Mouse (Mus musculus) T-helper 1 cell (primary cell): ENCODE results near the gene Ttc28.

Experiments used
- in situ Hi-C: fragments of 300-600 bp; cut with MboI, MseI; formaldehyde crosslinking; loops from one replicate; pipeline ENCODE4 v1.15.1; 2025; ENCODE audit warnings: high pct_unique_total_duplicates

The Ttc28 gene

DNA sequence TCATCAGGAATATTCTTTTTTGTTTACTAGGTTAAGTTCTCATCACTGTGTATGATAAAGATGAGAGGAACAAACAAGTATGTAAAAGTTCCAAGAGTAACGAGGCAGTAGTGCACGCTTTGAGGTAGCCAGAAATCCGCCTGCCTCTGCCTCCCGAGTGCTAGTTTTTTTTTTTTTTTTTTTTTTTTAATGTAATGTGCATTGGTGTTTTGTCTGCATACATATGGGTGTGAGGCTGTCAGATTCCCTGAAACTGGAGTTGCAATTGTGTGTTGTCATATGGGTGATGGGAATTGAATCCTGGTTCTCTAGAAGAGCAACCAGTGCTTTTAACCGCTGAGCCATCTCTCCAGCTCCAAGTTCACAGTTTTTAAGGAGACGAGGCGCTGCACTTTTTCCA, 561 bp upstream of the Ttc28 start:
- in situ Hi-C loops: no loop called here

DNA sequence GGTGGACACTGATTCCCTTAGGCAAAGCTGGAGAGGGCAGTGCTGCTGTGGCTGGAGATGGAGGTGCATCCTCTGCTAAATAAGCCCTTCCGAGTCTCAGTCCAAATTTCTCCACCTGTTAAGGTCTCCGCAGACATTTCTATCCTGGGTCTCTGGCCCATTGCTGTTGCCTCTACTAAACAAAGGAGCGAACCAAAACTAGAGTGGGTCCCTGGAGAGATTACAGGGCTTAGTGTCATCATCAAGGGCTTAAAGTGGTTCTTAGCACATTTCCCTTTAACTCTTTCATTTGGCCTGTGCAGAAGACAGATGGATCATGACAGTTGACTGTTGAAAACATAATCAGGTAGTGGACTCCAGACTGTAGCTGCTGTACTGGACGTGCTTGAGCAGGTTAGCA, 9.0 kb downstream of the Ttc28 start:
- in situ Hi-C loops: no loop called here

DNA sequence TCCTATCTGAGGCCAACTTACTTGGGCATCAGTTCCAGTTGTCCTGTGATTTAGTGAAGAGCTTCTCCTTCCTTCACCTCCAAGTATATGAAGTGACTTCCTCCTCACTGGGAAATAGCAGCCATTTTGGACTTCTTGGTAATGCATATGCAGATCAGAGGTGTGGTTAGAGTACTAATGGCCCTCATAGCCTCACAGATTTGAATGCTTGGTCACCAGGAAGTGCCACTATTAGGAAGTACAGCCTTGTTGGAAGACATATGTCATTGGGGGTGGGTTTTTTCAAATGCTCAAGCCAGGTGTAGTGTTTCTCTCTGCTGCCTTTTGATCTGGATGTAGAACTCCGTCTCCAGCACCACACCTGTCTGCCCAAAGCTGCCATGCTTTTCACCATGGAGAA, 10.3 kb downstream of the Ttc28 start:
- in situ Hi-C loops: no loop called here

DNA sequence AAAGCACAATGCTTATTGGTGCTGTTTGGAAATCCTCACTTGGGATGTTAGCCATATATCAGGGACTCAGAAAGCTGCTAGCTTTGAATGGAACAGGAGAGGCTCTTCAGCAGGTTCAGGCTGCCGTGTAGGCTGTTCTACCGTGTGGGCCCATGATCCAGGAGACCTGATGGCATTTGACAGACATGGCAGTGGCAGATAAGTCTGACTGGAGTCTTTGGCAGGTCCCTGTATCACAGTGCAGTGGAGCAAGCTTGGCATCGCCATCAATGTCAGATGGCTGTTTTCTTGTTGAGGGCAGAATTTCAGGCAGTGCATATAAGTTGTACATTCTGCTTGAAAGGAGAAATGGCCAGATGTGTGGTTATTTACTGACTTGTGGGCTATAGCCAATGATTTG, 11.0 kb downstream of the Ttc28 start:
- in situ Hi-C loops: no loop called here

DNA sequence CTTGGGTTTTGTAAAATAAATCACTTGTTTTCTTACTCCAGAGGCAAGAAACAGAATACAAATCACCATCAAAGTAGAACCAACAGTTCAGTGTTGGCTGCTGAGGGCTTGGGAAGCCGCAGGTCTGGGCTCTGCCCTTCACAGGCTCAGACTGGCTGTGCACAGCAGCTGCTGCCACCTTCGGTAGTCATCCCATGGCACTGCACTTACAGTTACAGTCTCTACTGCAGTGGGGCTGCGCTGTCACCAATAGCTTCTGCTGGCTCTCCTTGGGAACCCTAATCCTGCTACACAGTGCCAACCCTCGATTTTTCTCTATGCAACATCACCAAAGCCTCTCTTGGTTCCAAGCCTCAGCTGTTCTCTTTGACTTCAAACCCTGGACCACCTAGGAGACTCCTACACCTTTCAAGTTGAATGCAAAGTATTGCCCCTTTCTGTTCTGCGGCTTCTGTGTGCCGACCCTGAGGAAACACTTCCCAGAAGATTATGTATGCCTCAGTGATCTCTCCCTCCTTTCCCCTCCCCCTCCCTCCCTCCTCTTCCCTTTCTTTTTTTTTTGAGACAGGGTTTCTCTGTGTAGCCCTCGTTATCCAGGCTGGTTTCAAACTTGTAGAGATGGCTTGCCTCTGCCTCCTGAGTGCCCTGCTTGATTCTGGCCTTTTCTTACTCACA, 17.6 kb downstream of the Ttc28 start:
- in situ Hi-C loops: no loop called here

DNA sequence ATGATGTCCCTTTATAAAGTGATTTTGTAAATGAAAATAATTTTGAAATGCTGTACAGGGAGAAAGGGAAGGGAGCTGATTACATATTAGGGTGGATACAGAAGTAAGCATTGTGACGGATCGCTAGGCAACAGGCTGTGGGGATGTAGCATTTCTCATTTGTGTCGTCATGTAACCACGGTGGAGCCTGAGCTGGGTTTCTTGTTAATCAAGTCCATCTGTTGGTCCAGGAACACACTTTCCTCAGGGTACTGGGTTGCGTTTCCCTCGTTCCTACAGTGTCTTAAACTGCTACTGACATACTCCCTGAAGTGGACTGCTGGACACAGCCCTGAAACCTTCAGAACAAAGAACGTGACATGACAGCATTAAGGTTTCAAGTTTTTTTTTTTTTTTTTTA, 18.6 kb downstream of the Ttc28 start:
- in situ Hi-C loops: no loop called here

DNA sequence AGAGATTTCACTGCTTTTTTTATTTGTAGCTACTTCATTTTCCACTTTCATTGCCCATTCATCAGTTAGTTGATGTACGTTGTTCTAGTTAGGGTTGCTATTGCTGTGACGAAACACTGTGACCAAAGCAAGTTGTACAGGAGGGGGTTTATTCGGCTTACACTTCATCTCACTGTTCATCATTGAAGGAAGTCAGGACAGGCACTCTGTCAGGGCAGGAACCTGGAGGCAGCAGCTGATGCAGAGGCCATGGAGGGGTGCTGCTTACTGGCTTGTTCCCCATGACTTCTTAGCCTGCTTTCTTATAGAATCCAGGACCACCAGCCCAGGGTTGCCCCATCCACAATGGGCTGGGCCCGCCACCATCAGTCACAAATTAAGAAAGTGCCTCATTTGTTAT, 19.2 kb downstream of the Ttc28 start:
- in situ Hi-C loops: no loop called here

DNA sequence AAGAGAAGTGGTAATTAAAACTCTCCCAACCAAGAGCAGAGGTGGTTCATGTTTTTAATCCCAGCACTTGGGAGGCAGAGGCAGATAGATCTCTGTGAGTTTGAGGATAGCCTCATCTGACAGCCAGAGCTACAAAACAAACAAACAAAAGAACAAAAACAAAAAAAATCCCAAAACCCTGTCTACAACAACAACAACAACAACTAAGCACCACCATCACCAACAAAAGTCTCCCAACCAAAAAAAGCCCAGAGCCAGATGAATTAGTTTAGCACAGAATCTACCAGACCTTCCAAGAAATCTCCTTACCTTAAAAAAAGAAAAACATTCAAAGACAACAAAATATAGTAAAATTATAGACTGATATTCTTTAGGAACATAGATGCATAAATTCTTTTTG, 20.7 kb downstream of the Ttc28 start:
- in situ Hi-C loops: no loop called here

DNA sequence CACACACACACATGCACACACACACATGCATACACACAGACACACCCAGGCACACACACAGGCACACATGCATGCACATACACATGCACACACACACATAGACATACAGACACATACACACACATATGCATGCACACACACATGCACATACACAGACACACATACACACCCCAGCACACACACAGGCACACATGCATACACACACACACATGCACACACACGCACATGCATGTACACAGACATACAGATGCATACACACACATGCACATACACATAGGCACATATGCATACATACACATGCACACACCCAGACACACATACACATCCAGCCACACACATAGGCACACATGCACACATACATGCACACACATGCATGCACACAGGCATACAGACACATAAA, 27.1 kb downstream of the Ttc28 start:
- in situ Hi-C loops: no loop called here

DNA sequence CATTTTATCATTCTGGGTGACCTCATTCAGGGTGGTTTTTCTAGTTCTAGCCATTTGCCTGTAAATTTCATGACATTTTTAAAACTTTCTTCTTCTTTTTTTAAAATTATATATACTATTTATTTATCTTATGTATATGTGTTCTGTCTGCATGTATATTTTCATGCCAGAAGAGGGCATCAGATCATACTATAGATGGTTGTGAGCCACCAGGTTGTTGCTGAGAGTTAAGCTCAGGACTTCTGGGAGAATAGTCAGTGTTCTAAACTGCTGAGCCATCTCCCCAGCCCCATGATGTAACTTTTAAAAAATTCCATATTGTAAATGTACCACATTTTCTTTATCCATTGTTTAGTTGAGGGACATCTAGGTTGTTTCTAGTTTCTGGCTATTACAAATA, 29.3 kb downstream of the Ttc28 start:
- in situ Hi-C loops: no loop called here

DNA sequence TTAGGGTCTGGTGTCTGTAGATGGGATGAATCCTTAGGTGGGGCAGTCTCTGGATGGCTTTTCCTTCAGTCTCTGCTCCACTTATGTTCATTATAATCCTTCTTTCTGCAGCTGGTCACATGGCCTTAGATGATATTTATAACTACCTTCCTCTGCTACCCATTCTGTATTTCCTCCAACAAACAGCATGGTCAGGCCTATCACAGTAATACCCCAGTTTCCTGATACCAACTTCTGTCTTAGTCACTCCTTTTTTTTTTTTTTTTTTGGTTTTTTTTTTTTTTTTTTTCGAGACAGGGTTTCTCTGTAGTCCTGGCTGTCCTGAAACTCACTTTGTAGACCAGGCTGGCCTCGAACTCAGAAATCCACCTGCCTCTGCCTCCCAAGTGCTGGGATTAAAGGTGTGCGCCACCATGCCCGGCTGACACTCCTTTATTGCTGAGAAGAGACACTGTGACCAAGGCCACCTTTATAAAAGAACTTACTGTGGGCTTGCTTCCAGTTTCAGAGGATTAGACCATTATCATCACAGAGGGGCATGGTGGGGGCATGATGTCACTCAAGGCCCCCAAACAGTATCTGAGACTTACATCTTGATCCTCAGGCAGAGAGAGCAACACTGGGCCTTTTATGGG, 30.5 kb downstream of the Ttc28 start:
- in situ Hi-C loops: no loop called here

DNA sequence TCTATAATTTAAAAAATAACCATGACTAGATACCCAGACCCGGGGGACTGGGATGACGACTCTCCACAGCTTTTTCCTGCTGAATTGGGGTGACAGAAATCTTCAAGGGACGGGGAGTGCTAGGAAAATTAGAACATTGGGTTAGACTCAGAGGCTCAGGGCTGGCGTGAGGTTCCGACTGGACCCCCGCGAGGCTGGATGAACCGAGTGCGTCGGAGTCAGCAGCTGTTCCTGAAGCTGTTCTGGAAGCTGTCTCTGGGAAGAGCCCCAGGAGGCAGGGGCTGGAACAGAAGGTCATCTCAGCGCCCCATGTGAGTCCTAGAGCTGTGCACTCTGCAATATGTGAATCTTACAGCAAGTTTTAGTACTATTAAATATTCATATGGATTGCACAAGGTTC, 35.3 kb downstream of the Ttc28 start:
- in situ Hi-C loops: no loop called here

DNA sequence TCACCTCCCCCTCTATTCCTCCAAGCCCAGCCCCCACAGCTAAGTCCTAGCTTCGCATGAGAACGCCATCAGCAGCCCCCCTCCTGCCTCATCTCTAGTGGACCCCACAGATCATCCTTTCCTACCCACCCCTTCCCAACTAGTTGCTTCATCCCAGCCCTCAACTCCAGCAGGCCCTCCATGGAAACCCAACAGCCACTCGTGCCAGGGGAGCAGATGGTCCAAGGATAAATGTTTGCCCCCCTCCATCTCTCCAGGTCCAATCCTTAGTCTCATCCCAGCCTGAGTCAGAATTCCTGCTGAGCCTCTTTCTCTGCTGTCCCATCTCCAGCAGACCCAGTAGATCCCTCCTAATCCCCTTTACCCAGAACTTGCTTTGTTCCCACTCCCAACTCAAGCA, 36.6 kb downstream of the Ttc28 start:
- in situ Hi-C loops: no loop called here

DNA sequence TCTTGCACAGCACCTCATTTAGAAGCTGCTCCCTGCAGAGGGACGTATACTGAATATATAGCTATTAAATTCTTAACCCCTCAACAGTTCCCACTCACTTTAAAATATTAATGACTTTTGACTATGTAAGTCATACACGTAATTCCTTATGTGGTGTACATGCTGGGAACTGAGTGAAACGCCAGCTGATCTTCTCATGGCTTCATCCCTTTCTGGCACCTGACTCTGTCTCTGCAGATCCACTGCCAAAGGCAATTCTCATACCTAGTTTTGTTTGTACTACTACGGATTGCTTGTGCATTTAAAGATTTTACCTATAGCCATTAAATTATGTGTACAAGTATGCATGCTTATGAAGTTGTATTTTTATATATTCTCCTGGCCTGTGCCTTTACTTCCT, 39.9 kb downstream of the Ttc28 start:
- in situ Hi-C loops: no loop called here

DNA sequence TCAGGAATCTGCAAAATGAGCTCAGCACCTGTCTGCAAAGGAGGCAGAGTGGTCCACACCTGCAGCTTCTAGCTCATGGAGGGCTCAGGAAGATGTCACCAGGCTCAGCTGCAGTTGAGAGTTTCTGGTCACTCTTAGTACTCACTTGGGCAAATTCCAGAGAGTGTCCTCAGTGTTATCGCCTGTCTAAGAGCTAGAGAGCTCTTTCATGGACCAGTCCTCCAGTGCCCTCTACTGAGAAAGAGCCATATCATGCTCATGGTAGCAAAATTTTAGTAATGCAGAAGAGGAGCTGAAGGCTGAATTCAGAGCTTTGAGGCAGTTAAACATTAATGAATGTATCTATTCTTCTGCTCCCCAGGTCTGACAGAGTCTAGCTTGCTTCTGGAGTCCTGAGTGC, 43.7 kb downstream of the Ttc28 start:
- in situ Hi-C loops: no loop called here

DNA sequence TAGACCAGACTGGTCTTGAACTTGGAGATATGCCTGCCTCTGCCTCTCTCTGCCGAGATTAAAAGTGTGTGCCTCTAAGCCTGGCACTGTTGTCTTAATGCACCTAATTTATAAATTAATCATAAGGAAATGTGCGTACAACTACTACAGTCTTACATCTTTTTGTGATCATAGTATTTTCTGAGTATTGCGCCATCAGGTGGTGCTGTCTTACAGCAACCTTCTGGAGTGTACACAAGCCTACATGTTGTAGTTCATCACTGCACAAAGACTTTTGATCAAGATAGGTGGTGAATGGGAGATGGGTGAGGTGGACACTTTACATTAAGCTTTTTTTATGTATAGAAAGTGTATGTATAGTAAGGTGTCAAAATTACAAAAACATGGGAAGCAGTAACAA, 45.0 kb downstream of the Ttc28 start:
- in situ Hi-C loops: no loop called here

DNA sequence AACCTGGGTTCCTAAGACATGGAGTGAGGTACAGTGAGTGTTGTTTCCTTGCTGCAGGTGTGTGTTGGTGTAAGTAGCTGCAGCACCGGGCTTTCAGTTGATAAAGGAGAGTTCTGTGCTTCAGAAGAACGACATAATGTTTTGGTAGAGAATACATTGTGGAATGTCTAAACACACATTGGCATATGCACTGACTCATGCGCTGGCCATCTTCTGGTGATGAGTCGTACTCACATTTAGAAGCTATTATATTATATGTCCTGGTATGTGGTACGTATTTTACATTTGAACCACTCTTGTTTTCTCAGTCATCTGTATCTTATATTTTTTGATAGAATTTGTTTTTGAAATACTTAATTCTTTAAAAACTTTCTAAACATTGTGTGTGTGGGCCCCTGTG, 46.2 kb downstream of the Ttc28 start:
- in situ Hi-C loops: no loop called here

DNA sequence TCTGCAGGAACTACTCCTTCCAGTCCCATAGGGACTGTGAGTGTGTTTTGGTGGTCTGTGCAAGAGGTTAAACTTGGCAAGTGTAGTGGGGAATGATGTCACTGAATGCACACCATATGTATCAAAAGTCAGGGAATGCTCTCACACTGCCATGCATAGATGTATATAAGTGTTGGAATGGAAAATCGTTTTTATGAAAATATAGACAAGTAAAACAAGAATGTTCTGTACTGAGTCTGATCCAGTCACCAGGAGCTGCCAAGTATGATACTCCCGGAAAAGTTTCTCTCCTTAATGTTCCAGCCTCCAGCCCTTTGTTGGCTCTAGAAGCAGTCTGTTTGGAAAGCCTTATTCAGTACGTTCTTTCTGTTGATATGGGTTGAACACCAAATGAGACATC, 48.7 kb downstream of the Ttc28 start:
- in situ Hi-C loops: no loop called here

DNA sequence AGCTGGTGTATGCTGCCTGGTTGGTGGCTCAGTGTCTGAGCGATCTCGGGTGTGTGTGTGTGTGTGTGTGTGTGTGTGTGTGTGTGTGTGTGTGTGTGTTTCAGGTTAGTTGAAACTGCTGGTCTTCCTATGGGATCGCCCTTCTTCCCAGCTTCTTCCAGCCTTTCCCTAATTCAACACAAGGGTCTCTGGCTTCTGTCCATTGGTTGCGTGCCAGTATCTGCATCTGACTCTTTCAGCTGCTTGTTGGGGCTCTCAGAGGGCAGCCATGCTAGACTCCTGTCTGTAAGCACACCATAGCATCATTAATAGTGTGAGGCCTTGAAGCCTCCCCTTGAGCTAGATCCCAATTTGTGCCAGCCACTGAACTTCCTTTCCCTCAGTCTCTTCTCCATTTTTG, 49.7 kb downstream of the Ttc28 start:
- in situ Hi-C loops: no loop called here

DNA sequence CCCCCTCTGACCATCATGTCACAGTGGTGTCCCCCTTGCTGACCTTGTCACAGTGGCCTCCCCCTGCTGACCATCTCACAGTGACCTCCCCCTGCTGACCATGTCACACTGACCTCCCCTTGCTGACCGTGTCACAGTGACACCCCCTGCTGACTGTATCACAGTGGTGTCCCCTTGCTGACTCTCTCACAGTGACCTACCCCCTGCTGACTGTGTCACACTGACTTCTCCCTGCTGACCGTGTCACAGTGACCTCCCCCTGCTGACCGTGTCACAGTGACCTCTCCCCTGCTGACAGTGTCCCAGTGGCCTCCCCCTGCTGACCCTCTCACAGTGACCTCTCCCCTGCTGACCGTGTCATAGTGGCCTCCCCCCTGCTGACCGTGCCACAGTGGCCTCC, 57.0 kb downstream of the Ttc28 start:
- in situ Hi-C loops: no loop called here

DNA sequence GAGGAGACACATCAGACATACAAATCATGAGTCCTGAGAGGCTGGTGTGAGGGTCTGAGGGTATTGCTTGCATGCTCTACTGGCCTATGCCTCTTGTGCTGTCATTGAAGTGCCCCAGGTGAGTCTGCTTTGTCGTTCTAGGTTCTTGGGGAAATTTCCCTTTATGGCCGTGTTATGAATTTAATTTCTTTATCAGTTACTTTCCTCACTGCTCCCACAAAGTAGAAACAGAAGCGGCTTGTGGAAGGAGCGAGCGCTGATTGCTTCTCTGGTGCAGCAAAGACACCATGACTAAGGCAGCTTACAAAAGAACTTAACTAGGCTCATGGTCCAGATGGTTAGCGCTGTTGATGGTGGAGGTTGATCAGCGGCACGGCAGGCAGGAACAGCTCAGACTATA, 64.7 kb downstream of the Ttc28 start:
- in situ Hi-C loops: no loop called here

DNA sequence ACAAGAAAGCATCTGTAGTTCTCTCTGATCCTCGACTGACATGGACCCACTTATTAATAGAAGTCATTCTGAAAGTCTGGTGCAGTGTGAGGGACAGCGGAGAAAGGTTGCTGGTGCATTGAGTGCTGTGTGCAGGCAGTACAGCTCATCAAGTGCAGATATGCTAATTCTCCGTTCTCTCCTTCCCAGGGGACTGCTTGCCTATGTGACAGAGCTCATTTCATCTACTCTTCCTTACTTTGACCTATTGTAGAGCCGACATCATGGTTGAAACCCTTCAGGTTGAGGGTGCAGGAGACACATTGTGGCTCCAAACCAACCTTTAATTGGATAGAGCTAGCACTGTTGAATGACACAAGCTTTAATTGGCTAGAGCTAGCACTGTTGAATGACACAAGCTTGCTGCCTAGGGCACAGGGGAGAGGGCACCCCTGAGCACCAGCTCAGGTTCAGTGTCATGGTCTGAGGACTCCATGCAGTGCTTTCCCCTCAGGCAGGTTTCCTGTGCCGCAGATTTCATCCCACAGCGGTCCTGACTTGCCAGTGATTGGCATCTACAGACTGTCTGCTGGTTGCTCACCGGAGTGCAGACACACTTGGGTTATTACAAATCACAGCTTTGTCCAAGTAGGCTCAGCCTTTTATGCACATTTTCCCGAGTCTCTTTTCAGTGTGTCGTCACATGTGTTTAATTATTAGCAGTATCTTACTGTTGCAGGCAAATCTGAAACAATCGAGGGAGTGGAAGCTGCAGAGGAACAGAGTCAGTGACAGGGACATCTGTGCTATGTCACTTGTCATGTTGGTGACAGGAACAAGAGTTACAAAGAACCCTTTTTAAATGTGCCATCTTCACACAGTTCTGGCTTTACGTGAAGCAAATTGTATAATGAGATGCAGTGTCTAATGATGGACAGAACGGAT, 69.1 kb downstream of the Ttc28 start:
- in situ Hi-C loops: no loop called here

DNA sequence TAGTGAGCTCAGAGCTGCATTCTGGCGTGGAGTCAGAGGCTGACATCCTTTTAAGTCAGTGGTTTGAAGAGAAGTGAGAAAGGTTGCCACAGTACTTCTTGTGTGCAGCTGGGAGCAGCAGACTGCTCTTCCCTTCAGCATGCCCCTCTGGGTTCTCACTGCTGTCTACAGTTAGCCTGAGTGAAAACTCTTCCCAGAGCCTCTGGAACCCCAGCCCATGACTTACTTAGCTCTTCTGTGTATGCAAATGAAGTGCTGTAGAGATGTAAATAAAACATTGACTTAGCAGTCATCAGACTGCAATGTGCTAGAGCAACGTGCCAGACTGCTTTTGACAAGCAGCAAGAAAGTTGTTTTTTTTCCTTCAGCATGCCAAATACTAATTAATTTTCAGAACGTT, 70.2 kb downstream of the Ttc28 start:
- in situ Hi-C loops: no loop called here
